Mouse (Mus musculus) liver, adult 2 months (tissue): ENCODE results near the gene Dnajc6.

ENCODE experiments used
- CTCF ChIP-seq: fragments of 200-500 bp; IDR thresholded peaks from 2 replicates; pipeline ENCODE4 v1.5.1; 2011; ENCODE audit warnings: low read depth, low read length, control low read depth
- POLR2A ChIP-seq: fragments of 200-500 bp; IDR thresholded peaks from 2 replicates; pipeline ENCODE4 v1.6.1; 2011; ENCODE audit warnings: low read length, control low read depth; ENCODE audit not compliant: insufficient read depth; ENCODE audit errors: extremely low read depth

- TF ChIP-seq CTCF (no peak), POLR2A (no peak)
Measured at GRCm38 (mm10) chr4:101457176-101457575, 39.3 kb upstream of the Dnajc6 start.
